Mouse (Mus musculus): ENCODE measurements around the gene Dnm3. TPM values are rescaled to one million over a fixed set of nuclear protein-coding genes. Genes with fewer than 3 reads are reported as not detected.
A peak's percentile ranks its signal among the peaks of the same experiment; 100 is the strongest.
"Not testable (repeated sequence)": the region's sequence is repeated elsewhere in the genome, so short reads cannot be mapped to it uniquely, and the experiment has no call there.

Dnm3 gene
- polyA plus RNA-seq, 1 experiment from 2014 or later, result 71.6 TPM

DNA sequence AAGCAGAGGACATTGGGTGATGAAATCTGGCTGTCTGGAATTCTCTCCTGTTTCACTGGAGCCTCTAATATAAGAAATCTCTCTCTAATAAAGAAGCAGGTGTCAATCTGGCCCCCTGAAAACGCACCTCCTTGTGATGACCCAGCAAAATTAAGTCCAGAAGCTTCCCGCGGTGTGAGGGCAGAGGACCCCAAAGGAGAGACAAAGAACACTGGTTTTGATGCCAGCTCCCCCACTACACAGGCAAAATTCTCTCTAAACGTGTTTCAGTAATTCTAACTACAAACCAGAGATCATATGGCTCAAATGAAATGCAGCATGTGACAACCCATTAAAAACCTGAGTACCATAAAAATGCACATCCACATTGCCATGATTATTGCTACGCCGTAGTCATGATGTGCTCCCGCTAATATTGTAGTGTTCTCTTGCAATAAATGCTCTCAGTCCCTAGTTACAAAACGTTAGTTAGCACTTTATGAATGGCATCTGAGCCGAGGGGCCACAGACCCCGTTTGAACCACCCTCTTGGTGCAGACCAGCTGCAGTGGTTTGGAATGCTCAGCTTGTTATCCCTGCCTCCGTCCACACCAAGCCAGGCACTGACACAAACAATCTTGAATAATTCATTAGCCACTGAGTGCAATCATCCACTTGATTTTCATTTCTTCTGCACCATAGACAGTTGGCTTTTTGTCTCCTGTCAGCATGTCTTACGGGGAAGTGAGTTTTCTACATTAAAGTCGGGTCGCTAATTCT, 67.4 kb downstream of the Dnm3 start:
- 41% methylated on average over 14 of the region's 14 CpGs for WGBS
- Histone ChIP-seq H3K27me3 (ENCODE audit: control insufficient read depth, insufficient read depth, low read length) (no peaks in the 10 kb centered on the region), H3K9ac (no peak overlapping the region), H3K4me3 (replicated peaks; ENCODE audit: low read length) (no peak overlapping the region), H3K36me3 (replicated peaks; ENCODE audit: control insufficient read depth, insufficient read depth) (no peaks in the 10 kb centered on the region), H3K9me3 (ENCODE audit: control insufficient read depth, low read length) (no peaks in the 10 kb centered on the region), H3K4me1 (replicated peaks; ENCODE audit: control insufficient read depth, insufficient read depth, low read length) (peaks cover 20% of the 10 kb centered on the region), H3K27ac (no peak overlapping the region), H3K4me2 (replicated peaks) (no peak overlapping the region)
- DNase-seq (ENCODE audit: low spot score) (no peak), ATAC-seq (ENCODE audit: low FRiP score) (peak; percentile 67)

DNA sequence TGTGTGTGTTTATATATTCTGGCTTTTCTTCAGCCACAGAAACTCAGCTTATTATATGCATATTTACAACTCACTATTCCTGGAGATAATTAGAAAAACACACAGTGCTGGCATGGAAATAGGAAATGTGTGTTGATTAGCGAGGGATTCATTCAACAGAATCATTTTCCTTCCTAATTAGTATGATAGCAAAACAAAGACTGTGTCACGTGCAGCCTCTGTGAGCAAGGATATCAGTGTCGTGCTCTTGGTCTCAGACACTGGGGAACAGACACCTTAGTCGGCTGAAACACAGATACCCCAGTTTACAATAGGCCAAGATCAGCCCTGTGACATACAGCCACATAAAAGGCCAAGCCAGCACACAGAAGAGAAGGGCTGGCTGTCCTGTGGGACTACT, 83.3 kb downstream of the Dnm3 start:
- DNase-seq (ENCODE audit: low spot score) (no peak), ATAC-seq (ENCODE audit: low FRiP score) (peak; percentile 74)
- Histone ChIP-seq H3K27me3 (ENCODE audit: control insufficient read depth, insufficient read depth, low read length) (no peaks in the 10 kb centered on the region), H3K9ac (no peak overlapping the region), H3K9me3 (ENCODE audit: control insufficient read depth, low read length) (no peaks in the 10 kb centered on the region), H3K4me1 (replicated peaks; ENCODE audit: control insufficient read depth, insufficient read depth, low read length) (no peaks in the 10 kb centered on the region), H3K27ac (peak overlapping the region; percentile 75), H3K4me3 (replicated peaks; ENCODE audit: low read length) (no peak overlapping the region), H3K4me2 (replicated peaks) (no peak overlapping the region), H3K36me3 (replicated peaks; ENCODE audit: control insufficient read depth, insufficient read depth) (no peaks in the 10 kb centered on the region)
- 34% methylated on average over 4 of the region's 4 CpGs for WGBS

DNA sequence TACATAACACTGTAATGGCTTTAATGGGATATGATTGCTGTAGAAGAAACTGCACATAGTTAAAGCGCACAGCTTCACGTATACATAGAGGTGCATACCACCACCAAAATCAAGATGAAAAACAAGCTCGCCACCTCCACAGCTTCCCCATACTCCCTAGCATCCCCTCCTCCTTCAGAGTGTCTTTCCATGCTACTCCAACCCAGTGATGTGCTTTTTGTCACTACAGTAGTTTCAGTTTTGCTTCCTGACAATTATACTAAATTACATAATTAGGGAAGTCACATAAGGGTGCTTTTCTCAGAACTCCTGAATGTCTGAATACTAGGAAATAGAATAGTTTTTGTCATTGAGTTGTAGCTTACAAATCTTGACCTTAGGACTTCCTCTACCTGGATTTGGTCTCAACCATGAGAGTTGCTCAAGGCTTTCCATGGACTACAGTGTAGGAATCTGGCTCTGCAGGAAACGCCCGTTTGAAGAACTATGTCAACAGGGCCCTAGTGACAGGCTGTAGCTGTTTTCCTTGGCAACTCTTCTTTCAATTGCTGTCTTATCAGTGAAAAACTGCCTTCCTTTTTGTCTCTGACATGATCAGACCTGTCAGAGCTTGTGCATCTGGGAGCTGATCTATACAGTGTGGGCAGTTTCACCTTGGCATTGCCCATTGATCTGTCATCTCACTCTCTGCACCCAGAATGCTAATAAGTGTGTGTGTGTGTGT, 89.2 kb downstream of the Dnm3 start:
- Histone ChIP-seq H3K36me3 (replicated peaks; ENCODE audit: control insufficient read depth, insufficient read depth) (no peaks in the 10 kb centered on the region), H3K9me3 (ENCODE audit: control insufficient read depth, low read length) (no peaks in the 10 kb centered on the region), H3K9ac (no peak overlapping the region), H3K27me3 (ENCODE audit: control insufficient read depth, insufficient read depth, low read length) (no peaks in the 10 kb centered on the region), H3K27ac (no peak overlapping the region), H3K4me1 (replicated peaks; ENCODE audit: control insufficient read depth, insufficient read depth, low read length) (no peaks in the 10 kb centered on the region), H3K4me2 (replicated peaks) (no peak overlapping the region), H3K4me3 (replicated peaks; ENCODE audit: low read length) (no peak overlapping the region)
- DNase-seq (ENCODE audit: low spot score) (no peak), ATAC-seq (ENCODE audit: low FRiP score) (no peak)
- WGBS, result 86% methylated on average over 5 of the region's 5 CpGs

DNA sequence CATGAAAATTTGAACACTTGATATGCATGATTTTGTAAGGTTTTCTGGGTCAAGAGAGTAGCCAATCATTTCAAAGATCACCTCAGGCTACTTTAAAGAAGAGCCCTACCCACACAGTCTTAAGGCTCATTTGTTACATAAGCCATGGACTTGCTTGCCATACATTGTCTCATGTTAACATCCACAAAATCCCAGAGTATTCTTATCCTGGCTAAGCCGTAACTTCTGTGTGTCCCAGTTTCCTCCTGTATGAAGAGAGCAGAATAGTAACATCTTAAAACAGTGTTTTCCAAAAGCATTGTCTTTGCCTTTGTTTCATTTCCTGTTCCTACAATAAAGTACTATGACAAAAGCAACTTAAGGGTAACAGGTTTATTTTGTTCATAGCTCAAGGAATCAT, 104.8 kb downstream of the Dnm3 start:
- ATAC-seq (ENCODE audit: low FRiP score), result not testable (repeated sequence)
- WGBS, result 100% methylated on average over 1 of the region's 1 CpGs

DNA sequence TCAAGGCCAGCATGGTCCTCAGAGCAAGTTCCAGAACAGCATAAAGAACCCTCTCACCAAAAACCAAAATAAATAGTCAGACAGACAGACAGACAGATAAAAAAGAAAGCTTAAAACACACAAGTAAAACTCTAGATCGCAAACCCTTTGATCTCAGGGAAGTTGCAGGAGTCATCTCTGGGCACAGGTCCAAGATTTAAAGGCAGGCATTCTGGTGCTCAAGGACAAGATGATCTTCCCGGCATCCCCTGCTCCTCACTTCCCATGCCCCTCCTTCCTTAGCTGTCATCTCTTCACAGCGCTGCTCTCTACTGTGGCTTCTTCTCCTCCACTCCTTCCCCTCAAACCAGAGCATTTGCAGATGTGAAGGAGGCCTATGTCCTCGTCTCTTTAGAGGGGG, 108.1 kb downstream of the Dnm3 start:
- H3K27ac ChIP-seq, result no peak overlapping the region
- no peak overlapping the region for H3K9ac ChIP-seq
- no peak for ATAC-seq (ENCODE audit: low FRiP score)
- H3K4me2 ChIP-seq (replicated peaks), result no peak overlapping the region
- DNase-seq (ENCODE audit: low spot score), result no peak
- no peak overlapping the region for H3K4me3 ChIP-seq (replicated peaks; ENCODE audit: low read length)
- H3K27me3 ChIP-seq (ENCODE audit: control insufficient read depth, insufficient read depth, low read length), result no peaks in the 10 kb centered on the region
- no peaks in the 10 kb centered on the region for H3K4me1 ChIP-seq (replicated peaks; ENCODE audit: control insufficient read depth, insufficient read depth, low read length)
- WGBS, result 70% methylated on average over 4 of the region's 4 CpGs
- no peaks in the 10 kb centered on the region for H3K9me3 ChIP-seq (ENCODE audit: control insufficient read depth, low read length)
- no peaks in the 10 kb centered on the region for H3K36me3 ChIP-seq (replicated peaks; ENCODE audit: control insufficient read depth, insufficient read depth)

More for the DNA sequence above, 104.8 kb downstream of the Dnm3 start:
- not testable (repeated sequence) for H3K27me3 ChIP-seq (ENCODE audit: control insufficient read depth, insufficient read depth, low read length); H3K4me3 ChIP-seq (replicated peaks; ENCODE audit: low read length); H3K9me3 ChIP-seq (ENCODE audit: control insufficient read depth, low read length); H3K9ac ChIP-seq; H3K4me2 ChIP-seq (replicated peaks); H3K4me1 ChIP-seq (replicated peaks; ENCODE audit: control insufficient read depth, insufficient read depth, low read length); H3K27ac ChIP-seq; H3K36me3 ChIP-seq (replicated peaks; ENCODE audit: control insufficient read depth, insufficient read depth); DNase-seq (ENCODE audit: low spot score)

DNA sequence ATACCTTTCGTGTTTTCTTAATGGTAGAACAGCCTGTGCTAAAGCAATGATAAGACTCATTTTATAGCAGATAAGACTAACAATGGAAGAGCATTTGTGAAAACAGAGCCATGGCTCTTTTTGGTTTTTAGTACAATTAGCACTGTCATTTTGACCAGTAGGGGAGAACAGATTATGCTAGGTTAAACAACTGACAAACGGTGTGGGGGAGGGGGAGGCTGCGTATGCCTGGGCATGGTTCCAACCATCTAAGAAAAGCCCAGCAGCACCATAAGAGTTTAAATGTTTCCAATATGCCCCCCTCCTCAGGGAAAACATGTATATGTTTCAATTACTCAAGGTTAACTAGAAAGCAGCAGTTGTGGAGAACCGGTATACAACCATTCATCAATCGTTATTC, 115.9 kb downstream of the Dnm3 start:
- 37% methylated on average over 5 of the region's 5 CpGs for WGBS
- H3K4me1 ChIP-seq (replicated peaks; ENCODE audit: control insufficient read depth, insufficient read depth, low read length), result peaks cover 19% of the 10 kb centered on the region; the same call in 1 of the 2 replicates
- no peaks in the 10 kb centered on the region for H3K36me3 ChIP-seq (replicated peaks; ENCODE audit: control insufficient read depth, insufficient read depth)
- H3K4me3 ChIP-seq (replicated peaks; ENCODE audit: low read length), result no peak overlapping the region
- H3K9ac ChIP-seq, result 0 out of 2 replicates have a peak overlapping the region, but pooled peaks have one; percentile 6
- no peaks in the 10 kb centered on the region for H3K27me3 ChIP-seq (ENCODE audit: control insufficient read depth, insufficient read depth, low read length)
- H3K27ac ChIP-seq, result peak overlapping the region; percentile 45
- H3K9me3 ChIP-seq (ENCODE audit: control insufficient read depth, low read length), result no peaks in the 10 kb centered on the region
- H3K4me2 ChIP-seq (replicated peaks), result peak overlapping the region; percentile 20; the same call in 1 of the 2 replicates
- DNase-seq (ENCODE audit: low spot score) (peak; percentile 63), ATAC-seq (ENCODE audit: low FRiP score) (peak; percentile 65)

DNA sequence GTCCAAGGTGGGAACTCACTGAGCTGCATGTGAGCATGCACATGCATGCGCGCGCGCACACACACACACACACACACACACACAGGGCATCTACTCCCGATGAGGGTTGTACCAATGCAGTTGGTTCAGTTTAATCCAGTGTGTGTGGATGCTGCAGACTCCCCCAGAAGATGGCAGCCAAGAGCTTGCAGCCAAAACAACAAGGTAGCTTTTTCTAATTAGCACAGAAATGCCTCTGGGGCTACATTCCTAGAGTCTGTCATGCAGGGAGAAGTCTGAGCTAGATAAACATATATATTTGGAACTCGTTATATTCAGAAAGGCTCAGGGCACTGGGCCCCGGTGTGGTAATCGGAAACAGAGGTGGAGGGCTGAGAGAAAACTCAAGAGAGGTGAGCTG, 118.6 kb downstream of the Dnm3 start:
- Histone ChIP-seq H3K27ac (no peak overlapping the region), H3K9ac (no peak overlapping the region), H3K27me3 (ENCODE audit: control insufficient read depth, insufficient read depth, low read length) (no peaks in the 10 kb centered on the region), H3K4me3 (replicated peaks; ENCODE audit: low read length) (no peak overlapping the region), H3K9me3 (ENCODE audit: control insufficient read depth, low read length) (no peaks in the 10 kb centered on the region), H3K36me3 (replicated peaks; ENCODE audit: control insufficient read depth, insufficient read depth) (no peaks in the 10 kb centered on the region), H3K4me2 (replicated peaks) (no peak overlapping the region), H3K4me1 (replicated peaks; ENCODE audit: control insufficient read depth, insufficient read depth, low read length) (peaks cover 19% of the 10 kb centered on the region; the same call in 1 of the 2 replicates)
- DNase-seq (ENCODE audit: low spot score) (peak; percentile 73), ATAC-seq (ENCODE audit: low FRiP score) (peak; percentile 63)
- 63% methylated on average over 8 of the region's 8 CpGs for WGBS

DNA sequence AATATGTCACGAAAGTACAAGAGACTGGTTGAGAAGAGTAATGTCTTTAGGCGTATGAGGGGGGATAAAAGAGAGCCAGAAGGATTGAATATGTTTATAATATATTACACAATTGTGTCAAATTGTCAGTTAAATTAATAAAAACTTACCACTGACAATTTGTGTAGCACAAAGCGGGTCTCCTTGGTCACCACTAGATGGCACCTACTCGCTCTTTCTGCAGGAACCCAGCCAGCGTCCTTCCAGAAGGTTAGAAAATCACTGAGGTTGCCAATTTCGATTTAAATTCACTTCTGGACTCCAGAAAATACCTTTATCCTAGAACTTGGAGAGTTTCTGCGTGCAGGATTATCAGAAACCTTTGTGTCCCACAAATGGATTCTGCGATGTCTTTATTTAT, 119.8 kb downstream of the Dnm3 start:
- Histone ChIP-seq H3K36me3 (replicated peaks; ENCODE audit: control insufficient read depth, insufficient read depth) (no peaks in the 10 kb centered on the region), H3K9ac (no peak overlapping the region), H3K4me2 (replicated peaks) (no peak overlapping the region), H3K4me3 (replicated peaks; ENCODE audit: low read length) (no peak overlapping the region), H3K27me3 (ENCODE audit: control insufficient read depth, insufficient read depth, low read length) (no peaks in the 10 kb centered on the region), H3K9me3 (ENCODE audit: control insufficient read depth, low read length) (no peaks in the 10 kb centered on the region), H3K4me1 (replicated peaks; ENCODE audit: control insufficient read depth, insufficient read depth, low read length) (peaks cover 17% of the 10 kb centered on the region; the same call in 1 of the 2 replicates), H3K27ac (no peak overlapping the region)
- ATAC-seq (ENCODE audit: low FRiP score) (no peak), DNase-seq (ENCODE audit: low spot score) (peak; percentile 76)
- WGBS, result 39% methylated on average over 8 of the region's 8 CpGs

DNA sequence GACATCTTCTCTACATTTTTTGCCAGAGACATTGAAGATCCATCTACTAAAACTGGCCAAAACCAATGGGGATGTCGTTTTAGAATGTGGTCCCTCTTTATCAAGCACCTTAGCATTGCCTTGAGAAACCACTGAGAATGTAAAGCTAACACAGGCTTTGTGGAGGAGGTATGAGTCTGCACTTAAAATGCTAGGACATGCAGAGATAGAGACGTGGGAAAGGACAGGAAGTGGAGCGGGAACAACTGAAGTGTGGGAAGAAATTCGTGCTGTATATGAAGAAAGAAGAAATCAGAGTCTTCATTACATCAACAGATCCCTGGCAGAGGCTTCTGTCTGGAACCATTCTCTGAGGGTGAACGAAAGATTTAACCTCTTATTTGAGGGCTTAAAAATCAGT, 121.4 kb downstream of the Dnm3 start:
- Histone ChIP-seq H3K27me3 (ENCODE audit: control insufficient read depth, insufficient read depth, low read length) (no peaks in the 10 kb centered on the region), H3K9me3 (ENCODE audit: control insufficient read depth, low read length) (no peaks in the 10 kb centered on the region), H3K4me3 (replicated peaks; ENCODE audit: low read length) (no peak overlapping the region), H3K4me1 (replicated peaks; ENCODE audit: control insufficient read depth, insufficient read depth, low read length) (peaks cover 2% of the 10 kb centered on the region; the same call in 1 of the 2 replicates), H3K27ac (no peak overlapping the region), H3K36me3 (replicated peaks; ENCODE audit: control insufficient read depth, insufficient read depth) (no peaks in the 10 kb centered on the region), H3K4me2 (replicated peaks) (no peak overlapping the region), H3K9ac (no peak overlapping the region)
- 79% methylated on average over 5 of the region's 5 CpGs for WGBS
- ATAC-seq (ENCODE audit: low FRiP score) (no peak), DNase-seq (ENCODE audit: low spot score) (no peak)
